Mouse (Mus musculus) right cerebral cortex, postnatal 10 days (tissue): Measurements from ENCODE around the gene Hivep2.
A peak's percentile ranks its signal among the peaks of the same experiment; 100 is the strongest.

ENCODE experiments used
- DNase-seq, 2 experiments: peaks; one replicate each; pipeline ENCODE4 v3.0.0; 2021; ENCODE audit warnings: low spot score in 2 of 2

Hivep2 gene

GRCm38 (mm10) chr10:14144840-14145239 lies 179.0 kb downstream of the Hivep2 start:
- DNase-seq, result no peak

GRCm38 (mm10) chr10:14164829-14165228 lies 199.0 kb downstream of the Hivep2 start:
- DNase-seq, result no peak

- no peak for DNase-seq
These were observed 202.4 kb downstream of the Hivep2 start for GRCm38 (mm10) chr10:14168197-14168844.

- DNase-seq, result no peak
These were observed 203.1 kb downstream of the Hivep2 start for GRCm38 (mm10) chr10:14168869-14169566.

GRCm38 (mm10) chr10:14174124-14174523 lies 208.2 kb downstream of the Hivep2 start:
- no peak for DNase-seq

- peak; percentile 78 to 87 for DNase-seq
These were observed 213.8 kb downstream of the Hivep2 start for GRCm38 (mm10) chr10:14179424-14180339.

- no peak for DNase-seq
These were observed 220.6 kb downstream of the Hivep2 start for GRCm38 (mm10) chr10:14186352-14186976.

- no peak for DNase-seq
These were observed 223.2 kb downstream of the Hivep2 start for GRCm38 (mm10) chr10:14189050-14189449.

- no peak for DNase-seq
These were observed 225.3 kb downstream of the Hivep2 start for GRCm38 (mm10) chr10:14191202-14191601.

- no peak for DNase-seq
These were observed 226.3 kb downstream of the Hivep2 start for GRCm38 (mm10) chr10:14192156-14192555.

GRCm38 (mm10) chr10:14193702-14194101 lies 227.8 kb downstream of the Hivep2 start:
- no peak for DNase-seq

GRCm38 (mm10) chr10:14195778-14196650 lies 230.1 kb downstream of the Hivep2 start:
- DNase-seq, result peak; percentile 89 to 92

GRCm38 (mm10) chr10:14196785-14197184 lies 230.9 kb downstream of the Hivep2 start:
- no peak for DNase-seq

GRCm38 (mm10) chr10:14197261-14197660 lies 231.4 kb downstream of the Hivep2 start:
- DNase-seq, result no peak

GRCm38 (mm10) chr10:14199332-14199731 lies 233.5 kb downstream of the Hivep2 start:
- peak in 1 of 2 experiments; percentile 57 for DNase-seq

- no peak for DNase-seq
These were observed 234.4 kb downstream of the Hivep2 start for GRCm38 (mm10) chr10:14200310-14200709.
